Mouse (Mus musculus) hindbrain, embryonic 15.5 days (tissue): ENCODE measurements around the gene Pbx2. TPM values are rescaled to one million over a fixed set of nuclear protein-coding genes. Genes with fewer than 3 reads are reported as not detected.

ENCODE experiments used
- ATAC-seq: fragments of 200-750 bp; cut with Nextera tagmentation; 2 replicates; pipeline ENCODE4 v1.8.0; 2017; ENCODE audit warnings: low read depth, moderate number of reproducible peaks, moderate TSS enrichment; ENCODE audit not compliant: low FRiP score
- H3K27ac ChIP-seq: fragments of 300-500 bp; sonication (generic); replicated peaks from 2 replicates; pipeline ENCODE4 v1.5.1; 2015; ENCODE audit warnings: mild to moderate bottlenecking, inconsistent platforms
- H3K27me3 ChIP-seq: fragments of 300-500 bp; sonication (generic); 2 replicates; pipeline ENCODE4 v1.6.1; 2015; ENCODE audit warnings: control low read depth, inconsistent platforms
- H3K36me3 ChIP-seq: fragments of 300-500 bp; sonication (generic); 2 replicates; pipeline ENCODE4 v1.6.1; 2015; ENCODE audit warnings: control low read depth, inconsistent platforms
- H3K4me1 ChIP-seq: fragments of 300-500 bp; sonication (generic); replicated peaks from 2 replicates; pipeline ENCODE4 v1.6.1; 2015; ENCODE audit warnings: control low read depth, inconsistent platforms
- H3K4me2 ChIP-seq: fragments of 300-500 bp; sonication (generic); 2 replicates; pipeline ENCODE4 v1.6.1; 2015; ENCODE audit warnings: moderate library complexity, mild to moderate bottlenecking, inconsistent platforms
- H3K4me3 ChIP-seq: fragments of 300-500 bp; sonication (generic); 2 replicates; pipeline ENCODE4 v1.5.1; 2015; ENCODE audit warnings: mild to moderate bottlenecking, inconsistent platforms
- H3K9ac ChIP-seq: fragments of 300-500 bp; sonication (generic); 2 replicates; pipeline ENCODE4 v1.6.1; 2015; ENCODE audit warnings: inconsistent platforms
- H3K9me3 ChIP-seq: fragments of 300-500 bp; sonication (generic); 2 replicates; pipeline ENCODE4 v1.6.1; 2016; ENCODE audit warnings: control low read depth, inconsistent platforms
- WGBS: fragments of 180-500 bp; shearing (Covaris S2); methylation state at CpG from one replicate; pipeline ENCODE4 v1.1.7; 2015; 5-methylcytosine and 5-hydroxymethylcytosine counted together
- polyA plus RNA-seq: library from polyadenylated mRNA; unstranded; fragments of >200 nt; fragmentation: Nextera tagmentation; extraction: Ambion mirVana; gene quantifications from 2 replicates; pipeline ENCODE4 v1.2.1, GENCODE M21; 2015

The Pbx2 gene
- polyA plus RNA-seq, 1 experiment from 2014 or later, result 8.9 TPM

DNA sequence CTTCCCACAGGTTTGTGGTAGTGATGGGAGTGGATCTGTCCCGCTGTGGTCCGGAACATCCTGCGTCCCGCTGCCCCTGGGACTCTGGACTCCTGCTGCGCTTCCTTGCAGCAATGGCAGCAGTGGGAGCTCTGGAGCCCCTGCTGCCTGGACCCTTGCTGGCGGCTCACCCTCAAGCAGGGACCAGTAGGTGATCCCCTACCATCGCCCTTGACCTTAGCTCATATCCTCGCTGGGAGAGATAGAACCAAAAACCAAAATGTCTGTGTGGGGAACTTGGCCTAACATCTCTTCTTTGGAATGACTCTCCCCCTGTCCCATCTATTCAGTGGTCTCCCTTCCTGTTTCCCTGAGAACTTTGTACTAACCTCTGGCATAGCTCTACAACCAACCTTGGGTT is 7.2 kb upstream of the Pbx2 start:
- 88% methylated on average over 8 of the region's 8 CpGs for WGBS
- peaks cover 23% of the 10 kb centered on the region for H3K4me1 ChIP-seq
- H3K27ac ChIP-seq, result no peak overlapping the region
- no peak overlapping the region for H3K4me3 ChIP-seq
- H3K9ac ChIP-seq, result no peak overlapping the region
- ATAC-seq, result no peak
- H3K36me3 ChIP-seq, result no peaks in the 10 kb centered on the region
- H3K4me2 ChIP-seq, result no peak overlapping the region
- no peaks in the 10 kb centered on the region for H3K27me3 ChIP-seq
- no peaks in the 10 kb centered on the region for H3K9me3 ChIP-seq

- Histone ChIP-seq H3K4me1 (peaks cover 32% of the 10 kb centered on the region), H3K4me3 (no peak overlapping the region), H3K9me3 (no peaks in the 10 kb centered on the region), H3K4me2 (no peak overlapping the region), H3K9ac (no peak overlapping the region), H3K36me3 (no peaks in the 10 kb centered on the region), H3K27ac (0 out of 2 replicates have a peak overlapping the region, but pooled peaks have one; percentile 23), H3K27me3 (no peaks in the 10 kb centered on the region)
- no peak for ATAC-seq
- WGBS, result 83% methylated on average over 8 of the region's 8 CpGs
These were observed 5.9 kb upstream of the Pbx2 start for GRCm38 (mm10) chr17:34585121-34585520.

DNA sequence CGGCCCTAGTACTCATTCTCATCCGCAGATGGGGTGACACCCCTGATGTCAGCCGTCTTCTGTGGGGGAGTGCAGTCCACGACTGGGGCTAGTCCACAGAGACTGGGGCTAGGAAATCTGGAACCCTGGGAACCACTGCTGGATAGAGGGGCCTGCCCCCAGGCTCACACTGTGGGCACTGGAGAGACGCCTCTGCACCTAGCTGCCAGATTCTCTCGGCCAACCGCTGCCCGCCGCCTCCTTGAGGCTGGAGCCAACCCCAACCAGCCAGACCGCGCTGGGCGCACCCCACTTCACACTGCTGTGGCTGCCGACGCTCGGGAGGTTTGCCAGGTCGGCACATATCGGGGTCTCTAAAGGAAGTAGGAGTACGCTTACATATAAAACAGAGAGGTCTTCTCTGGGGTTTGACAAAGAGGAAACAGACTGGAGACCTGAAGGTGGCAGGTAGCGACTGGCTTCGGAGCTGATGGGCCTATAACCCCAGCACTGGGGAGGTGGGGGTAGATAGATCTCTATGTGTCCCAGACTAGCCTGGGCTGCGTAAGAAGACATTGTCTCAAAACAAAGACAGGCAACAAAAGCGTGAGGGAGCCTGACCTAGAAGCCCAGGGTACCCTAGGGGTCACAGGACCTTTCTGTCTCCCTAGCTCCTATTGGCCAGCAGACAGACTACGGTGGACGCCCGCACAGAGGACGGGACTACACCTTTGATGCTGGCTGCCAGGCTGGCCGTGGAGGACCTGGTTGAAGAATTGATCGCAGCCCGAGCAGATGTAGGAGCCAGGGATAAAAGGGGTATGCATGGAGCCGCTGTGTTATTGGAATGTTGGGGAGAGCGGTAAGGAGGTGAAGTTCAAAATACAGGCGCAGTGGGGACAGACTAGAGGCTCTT is 4.9 kb upstream of the Pbx2 start:
- H3K9ac ChIP-seq, result peak overlapping the region; percentile 81
- WGBS, result 10% methylated on average over 32 of the region's 32 CpGs
- peak overlapping the region; percentile 99 for H3K27ac ChIP-seq
- H3K9me3 ChIP-seq, result no peaks in the 10 kb centered on the region
- H3K4me1 ChIP-seq, result peaks cover 42% of the 10 kb centered on the region
- peak overlapping the region; percentile 65 for H3K4me3 ChIP-seq
- H3K4me2 ChIP-seq, result peak overlapping the region; percentile 86
- H3K36me3 ChIP-seq, result no peaks in the 10 kb centered on the region
- peak; percentile 12 for ATAC-seq
- no peaks in the 10 kb centered on the region for H3K27me3 ChIP-seq

GRCm38 (mm10) chr17:34586796-34587422 is 4.2 kb upstream of the Pbx2 start:
- WGBS, result 0% methylated on average over 38 of the region's 38 CpGs
- Histone ChIP-seq H3K9ac (peak overlapping the region; percentile 81), H3K36me3 (no peaks in the 10 kb centered on the region), H3K27me3 (no peaks in the 10 kb centered on the region), H3K4me2 (peak overlapping the region; percentile 86), H3K4me1 (peaks cover 47% of the 10 kb centered on the region), H3K27ac (peak overlapping the region; percentile 99), H3K9me3 (no peaks in the 10 kb centered on the region), H3K4me3 (peak overlapping the region; percentile 65)
- peak; percentile 84 for ATAC-seq

DNA sequence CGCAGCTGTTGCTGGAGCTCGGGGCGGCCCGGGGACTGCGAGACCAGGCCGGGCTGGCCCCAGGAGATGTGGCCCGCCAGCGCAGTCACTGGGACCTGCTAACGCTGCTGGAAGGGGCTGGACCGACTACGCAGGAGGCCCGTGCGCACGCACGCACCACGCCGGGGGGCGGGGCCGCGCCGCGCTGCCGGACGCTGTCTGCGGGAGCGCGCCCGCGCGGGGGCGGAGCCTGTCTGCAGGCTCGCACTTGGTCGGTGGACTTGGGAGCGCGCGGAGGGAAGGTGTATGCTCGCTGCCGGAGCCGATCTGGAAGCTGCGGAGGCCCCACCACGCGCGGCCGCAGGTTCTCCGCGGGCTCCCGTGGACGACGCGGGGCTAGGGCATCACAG is 3.6 kb upstream of the Pbx2 start:
- Histone ChIP-seq H3K27ac (peak overlapping the region; percentile 99), H3K4me3 (peak overlapping the region; percentile 65), H3K9me3 (no peaks in the 10 kb centered on the region), H3K9ac (peak overlapping the region; percentile 97), H3K36me3 (no peaks in the 10 kb centered on the region), H3K4me2 (peak overlapping the region; percentile 86), H3K4me1 (peaks cover 47% of the 10 kb centered on the region), H3K27me3 (no peaks in the 10 kb centered on the region)
- WGBS, result under 1% methylated on average over 48 of the region's 50 CpGs
- peak; percentile 83 for ATAC-seq

GRCm38 (mm10) chr17:34587814-34588213 is 3.3 kb upstream of the Pbx2 start:
- H3K27ac ChIP-seq, result peak overlapping the region; percentile 99

GRCm38 (mm10) chr17:34588767-34589166 is 2.3 kb upstream of the Pbx2 start:
- peaks cover 61% of the 10 kb centered on the region for H3K4me1 ChIP-seq

More at GRCm38 (mm10) chr17:34587814-34588213, 3.3 kb upstream of the Pbx2 start:
- Histone ChIP-seq H3K9me3 (no peaks in the 10 kb centered on the region), H3K9ac (peak overlapping the region; percentile 97), H3K4me3 (peak overlapping the region; percentile 65), H3K36me3 (no peaks in the 10 kb centered on the region), H3K4me2 (peak overlapping the region; percentile 86), H3K27me3 (no peaks in the 10 kb centered on the region), H3K4me1 (peaks cover 51% of the 10 kb centered on the region)
- ATAC-seq, result no peak
- WGBS, result 4% methylated on average over 19 of the region's 19 CpGs

DNA sequence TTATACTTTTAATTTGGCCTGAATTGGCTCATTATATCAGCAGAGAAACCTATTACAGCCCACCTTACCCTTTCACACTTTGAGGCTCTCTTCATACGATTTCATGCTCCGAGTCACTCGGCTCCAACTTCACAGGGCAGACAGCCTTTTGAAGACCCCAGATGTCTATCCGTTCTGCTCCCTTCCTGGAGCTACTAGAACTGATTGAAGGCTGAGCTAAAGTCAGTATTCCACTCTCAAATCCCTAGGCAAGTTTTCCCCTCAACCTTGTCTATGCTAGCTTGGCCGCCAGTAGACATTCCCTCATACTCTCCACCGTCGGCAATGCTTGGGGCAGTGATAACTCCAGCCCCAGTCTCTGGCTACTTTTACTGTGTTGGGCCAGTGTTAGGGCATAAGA is 1.9 kb upstream of the Pbx2 start:
- no peak overlapping the region for H3K4me2 ChIP-seq
- H3K4me3 ChIP-seq, result no peak overlapping the region
- H3K27ac ChIP-seq, result no peak overlapping the region
- no peaks in the 10 kb centered on the region for H3K36me3 ChIP-seq
- H3K9me3 ChIP-seq, result no peaks in the 10 kb centered on the region
- 48% methylated on average over 7 of the region's 7 CpGs for WGBS
- no peak for ATAC-seq
- no peak overlapping the region for H3K9ac ChIP-seq
- no peaks in the 10 kb centered on the region for H3K27me3 ChIP-seq
- peaks cover 65% of the 10 kb centered on the region for H3K4me1 ChIP-seq

More at GRCm38 (mm10) chr17:34588767-34589166, 2.3 kb upstream of the Pbx2 start:
- Histone ChIP-seq H3K27ac (no peak overlapping the region), H3K4me2 (no peak overlapping the region), H3K27me3 (no peaks in the 10 kb centered on the region), H3K9me3 (no peaks in the 10 kb centered on the region), H3K9ac (peak overlapping the region; percentile 14; the same call in 1 of the 2 replicates), H3K36me3 (no peaks in the 10 kb centered on the region), H3K4me3 (peak overlapping the region; percentile 65; the same call in 1 of the 2 replicates)
- ATAC-seq, result no peak
- WGBS, result 76% methylated on average over 3 of the region's 3 CpGs

DNA sequence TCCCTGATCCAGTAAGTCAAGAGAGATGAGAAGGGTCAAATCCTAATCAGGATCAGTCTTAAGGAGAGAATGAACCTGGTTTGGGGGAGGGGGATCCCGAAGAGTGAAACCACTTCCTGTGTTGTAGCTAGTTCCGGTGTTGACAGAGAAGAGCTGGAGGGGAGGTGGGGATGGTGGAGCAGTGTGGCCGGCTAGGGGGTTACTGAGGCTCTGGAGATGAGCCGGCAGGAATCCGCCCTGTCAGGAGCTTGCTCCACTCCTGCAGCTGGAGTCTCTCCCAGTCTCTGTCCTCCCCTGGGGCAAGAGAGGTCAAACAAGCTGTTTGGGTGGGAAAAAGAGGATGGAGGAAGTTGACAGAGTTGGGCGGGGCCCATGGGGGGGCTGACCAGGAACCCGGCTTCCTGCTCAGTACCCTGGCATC is 1.4 kb upstream of the Pbx2 start, which contains the start of gene Gpsm3:
TSS of gene Gpsm3 (plus strand) at position 126 of the 421 bp plus-strand sequence.
- Histone ChIP-seq H3K9me3 (no peaks in the 10 kb centered on the region), H3K4me1 (peaks cover 70% of the 10 kb centered on the region), H3K9ac (peak within 1 kb of the TSS; percentile 14; the same call in 1 of the 2 replicates), H3K36me3 (peaks cover 4% of the 10 kb centered on the region; the same call in 1 of the 2 replicates), H3K27me3 (no peaks in the 10 kb centered on the region), H3K4me2 (peak within 1 kb of the TSS; percentile 89), H3K27ac (peak within 1 kb of the TSS; percentile 10; the same call in 1 of the 2 replicates), H3K4me3 (peak within 1 kb of the TSS; percentile 65; the same call in 1 of the 2 replicates)
- no peak for ATAC-seq
- WGBS, result 34% methylated on average over 7 of the region's 7 CpGs

- Histone ChIP-seq H3K4me2 (peak overlapping the region; percentile 89), H3K9me3 (no peaks in the 10 kb centered on the region), H3K4me3 (no peak overlapping the region), H3K4me1 (peaks cover 77% of the 10 kb centered on the region), H3K9ac (no peak overlapping the region), H3K27ac (peak overlapping the region; percentile 98; the same call in 1 of the 2 replicates), H3K27me3 (no peaks in the 10 kb centered on the region), H3K36me3 (peaks cover 9% of the 10 kb centered on the region; the same call in 1 of the 2 replicates)
- ATAC-seq, result no peak
- 65% methylated on average over 15 of the region's 15 CpGs for WGBS
These were observed 695 bp upstream of the Pbx2 start for GRCm38 (mm10) chr17:34590154-34590987.

GRCm38 (mm10) chr17:34591994-34592375 is 919 bp downstream of the Pbx2 start:
- peak overlapping the region; percentile 85 for H3K4me3 ChIP-seq
- under 1% methylated on average over 27 of the region's 35 CpGs for WGBS
- ATAC-seq, result peak; percentile 29
- peaks cover 17% of the 10 kb centered on the region for H3K36me3 ChIP-seq
- H3K27ac ChIP-seq, result peak overlapping the region; percentile 98
- H3K4me2 ChIP-seq, result peak overlapping the region; percentile 89
- H3K4me1 ChIP-seq, result peaks cover 69% of the 10 kb centered on the region
- H3K9ac ChIP-seq, result peak overlapping the region; percentile 95
- no peaks in the 10 kb centered on the region for H3K9me3 ChIP-seq
- H3K27me3 ChIP-seq, result no peaks in the 10 kb centered on the region
